Mouse (Mus musculus) brain, embryonic 14.5 days (tissue): ENCODE data around the gene Gjb5.

Experiments used
- CTCF ChIP-seq: fragments of 200-500 bp; IDR thresholded peaks from 2 replicates; pipeline ENCODE4 v1.5.1; 2012; ENCODE audit warnings: inconsistent platforms, mild to moderate bottlenecking, moderate library complexity, borderline replicate concordance; ENCODE audit not compliant: insufficient read depth, insufficient read length; ENCODE audit errors: extremely low read depth
- POLR2A ChIP-seq: fragments of 200-500 bp; IDR thresholded peaks from 2 replicates; pipeline ENCODE4 v1.6.1; 2012; ENCODE audit warnings: mild to moderate bottlenecking, inconsistent platforms, borderline replicate concordance; ENCODE audit not compliant: poor library complexity, insufficient read depth, insufficient read length, severe bottlenecking; ENCODE audit errors: extremely low read depth

- TF ChIP-seq POLR2A (no peak), CTCF (no peak)
These were observed 28.2 kb downstream of the Gjb5 start for GRCm38 (mm10) chr4:127329751-127330150.
